Mouse (Mus musculus): ENCODE results near the gene Hpcal4.

DNA sequence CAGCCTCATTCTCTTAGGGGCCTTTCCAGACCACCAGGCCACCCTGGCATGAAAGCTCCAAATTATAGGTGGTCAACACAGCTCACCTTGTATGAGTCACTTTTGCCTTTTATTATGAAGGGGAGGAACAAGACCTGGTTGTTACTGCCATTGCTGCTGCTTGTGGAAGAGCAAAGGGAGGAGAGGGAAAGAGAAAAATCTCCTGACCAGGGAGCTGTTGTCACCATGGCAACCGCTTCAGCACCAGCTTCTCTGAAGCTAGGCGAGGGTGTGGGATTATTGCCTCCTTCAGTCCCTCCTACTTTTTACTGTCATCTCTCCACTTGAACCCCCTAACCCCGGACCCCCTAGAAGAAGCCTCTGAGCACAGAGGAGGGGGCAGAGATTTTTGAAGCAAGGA lies 1.8 kb downstream of the Hpcal4 start:
- TF ChIP-seq MAFK (IDR thresholded peaks at IDR 0.05; ENCODE audit: insufficient read depth, low read depth, low read length) (no peak), HCFC1 (IDR thresholded peaks at IDR 0.05; ENCODE audit: borderline replicate concordance, insufficient read depth, low read length) (no peak), ZNF384 (IDR thresholded peaks at IDR 0.05; ENCODE audit: low read depth, low read length) (no peak), CHD2 (IDR thresholded peaks at IDR 0.05; ENCODE audit: low read depth, low read length) (no peak), ZC3H11A (IDR thresholded peaks at IDR 0.05; ENCODE audit: borderline replicate concordance, low read depth, low read length) (no peak)

Data from ES-E14 (cell line).